Mouse (Mus musculus) thymus, adult 18-20 months (tissue): ENCODE measurements around the gene Serpinf2.
"Not testable (repeated sequence)": the region's sequence is repeated elsewhere in the genome, so short reads cannot be mapped to it uniquely, and the experiment has no call there.

Experiments
- DNase-seq, 2 experiments: peaks; one replicate each; pipeline ENCODE4 v3.0.0; 2022; ENCODE audit warnings: mixed read lengths in 2 of 2

The Serpinf2 gene

GRCm38 (mm10) chr11:75424459-75424858 lies 14.9 kb downstream of the Serpinf2 start:
- DNase-seq = no peak

DNA sequence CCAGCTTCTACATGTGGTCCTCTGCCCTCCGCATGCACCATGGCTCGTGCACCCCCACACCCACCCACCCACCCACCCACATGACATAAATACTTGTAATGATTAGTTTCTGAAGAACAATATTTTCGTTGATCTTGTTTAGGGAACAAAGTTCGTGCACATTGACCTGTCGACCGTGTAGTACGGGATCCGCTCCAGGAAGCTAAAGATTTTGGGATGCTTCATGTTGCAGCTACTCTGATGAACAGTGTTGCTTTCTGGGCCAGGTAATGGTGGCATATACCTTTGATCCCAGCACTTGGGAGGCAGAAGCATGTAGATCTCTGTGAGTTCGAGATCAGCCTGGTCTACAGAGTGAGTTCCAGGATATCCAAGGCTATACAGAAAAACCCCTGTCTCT lies 15.4 kb downstream of the Serpinf2 start:
- DNase-seq = no peak

DNA sequence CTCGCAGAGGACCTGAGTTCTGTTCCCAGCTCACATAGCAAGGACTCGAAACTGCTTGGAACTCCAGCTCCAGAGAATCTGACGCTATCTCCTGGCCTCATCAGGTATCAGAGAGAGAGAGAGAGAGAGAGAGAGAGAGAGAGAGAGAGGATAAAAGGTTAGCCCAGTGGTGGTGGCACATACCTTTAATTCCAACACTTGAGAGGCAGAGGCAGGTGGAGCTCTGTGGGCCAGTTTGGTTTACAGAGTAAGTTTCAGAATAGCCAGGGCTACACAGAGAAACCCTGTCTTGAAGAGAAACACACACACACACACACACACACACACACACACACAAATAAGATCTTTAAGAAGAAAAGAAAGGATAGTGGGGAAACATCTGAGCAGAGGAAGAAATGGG lies 16.3 kb downstream of the Serpinf2 start:
- DNase-seq = no peak

DNA sequence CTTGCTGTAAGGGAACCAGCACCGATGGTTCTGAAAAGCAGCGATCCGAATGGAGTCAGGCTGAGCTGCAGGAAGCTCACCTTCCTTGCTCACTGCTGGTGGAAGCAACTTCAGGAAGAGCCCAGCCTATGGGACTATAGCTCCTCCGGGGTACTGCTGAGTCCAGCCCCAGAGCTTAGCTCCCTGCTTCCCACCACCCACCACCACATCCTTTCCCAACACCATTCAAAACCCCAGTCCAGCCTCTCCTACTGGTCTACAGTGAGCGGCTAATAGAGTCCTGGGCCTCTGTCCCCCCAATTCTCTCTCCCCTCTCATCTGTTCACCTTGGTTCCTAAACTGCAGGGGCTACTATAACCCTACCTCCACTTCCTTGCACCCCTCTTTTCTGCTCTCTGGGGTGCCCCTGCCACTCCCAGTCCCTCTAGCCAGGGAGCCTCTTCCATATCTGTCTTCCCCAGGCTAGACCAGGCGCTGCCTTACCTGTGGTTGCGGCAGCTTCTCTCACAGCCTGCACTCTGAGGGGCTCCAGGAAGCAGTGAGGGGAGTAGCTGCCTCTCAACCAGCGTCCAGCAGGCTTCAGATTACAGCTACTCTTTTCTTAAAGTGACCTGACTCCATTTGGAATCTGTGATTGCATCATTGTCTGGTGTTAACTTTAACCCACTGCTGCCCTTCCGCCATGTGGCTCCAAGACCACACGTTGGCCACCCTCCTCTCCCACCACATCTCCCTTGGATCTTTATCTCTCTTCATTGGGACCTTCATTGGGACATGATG lies 17.2 kb downstream of the Serpinf2 start, which contains the start of gene Serpinf1:
Serpinf1 (minus strand) TSS at position 689 of the 780 bp plus-strand sequence.
- DNase-seq = no peak

DNA sequence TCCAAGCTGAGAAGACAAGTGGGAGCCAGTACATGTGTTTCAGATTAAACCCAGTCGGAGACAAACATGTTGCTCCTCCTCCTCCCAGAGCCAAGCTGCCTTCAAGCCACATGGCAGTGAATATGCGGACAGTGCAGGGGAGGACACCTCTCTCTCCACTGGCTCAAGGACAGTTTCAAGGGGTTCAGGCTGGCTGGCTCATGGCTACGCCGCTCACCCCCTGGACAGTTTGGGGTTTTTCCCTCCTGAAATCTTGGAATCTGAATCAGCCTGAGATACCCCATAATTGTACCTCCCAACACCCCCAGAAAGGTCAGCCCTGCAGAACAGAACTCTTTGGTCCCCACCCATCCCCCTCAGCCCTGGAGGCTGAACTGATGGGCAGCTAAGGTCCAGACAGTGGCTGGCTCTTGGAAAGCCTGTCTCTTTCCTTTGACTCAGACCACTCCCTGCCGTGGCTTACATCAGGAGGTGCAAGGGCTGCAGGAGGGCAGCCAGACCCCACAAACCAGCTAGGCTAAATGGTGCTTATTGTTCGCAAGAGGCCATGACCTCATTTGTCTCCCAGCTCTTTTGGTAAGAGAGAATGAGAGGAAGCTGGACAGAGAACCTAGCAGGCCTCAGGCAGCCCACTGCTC lies 17.9 kb downstream of the Serpinf2 start:
- no peak for DNase-seq

DNA sequence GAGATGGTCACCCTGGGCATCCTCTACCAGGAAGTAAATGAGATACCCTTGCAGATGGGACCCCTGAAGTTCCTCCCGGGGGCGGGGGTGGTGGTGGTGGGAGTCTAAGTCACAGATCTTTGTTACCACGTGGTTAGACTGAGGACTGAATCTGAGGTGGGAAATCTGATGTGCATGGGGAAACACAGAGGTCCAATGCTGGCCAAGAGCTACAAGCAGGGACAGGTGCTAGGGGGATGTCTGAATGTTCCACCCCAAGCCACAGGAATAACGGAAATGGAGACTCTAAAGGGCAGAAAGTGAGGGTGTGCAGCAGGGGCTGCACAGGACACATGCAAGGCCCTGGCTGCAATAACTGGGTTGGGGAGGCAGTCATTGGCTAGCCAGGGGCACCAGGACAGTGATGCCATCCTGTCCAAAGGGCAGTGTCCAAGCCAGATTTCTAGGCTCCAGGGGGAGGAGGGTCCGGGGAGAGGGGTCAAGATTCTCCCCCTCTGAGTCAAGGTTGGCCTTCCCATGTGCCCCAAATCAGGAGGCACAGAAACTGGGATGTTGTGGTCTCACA lies 18.5 kb downstream of the Serpinf2 start:
- no peak for DNase-seq

GRCm38 (mm10) chr11:75420037-75420436 lies 19.4 kb downstream of the Serpinf2 start:
- DNase-seq = no peak

- DNase-seq = no peak
These were observed 23.4 kb downstream of the Serpinf2 start for GRCm38 (mm10) chr11:75415994-75416393.

DNA sequence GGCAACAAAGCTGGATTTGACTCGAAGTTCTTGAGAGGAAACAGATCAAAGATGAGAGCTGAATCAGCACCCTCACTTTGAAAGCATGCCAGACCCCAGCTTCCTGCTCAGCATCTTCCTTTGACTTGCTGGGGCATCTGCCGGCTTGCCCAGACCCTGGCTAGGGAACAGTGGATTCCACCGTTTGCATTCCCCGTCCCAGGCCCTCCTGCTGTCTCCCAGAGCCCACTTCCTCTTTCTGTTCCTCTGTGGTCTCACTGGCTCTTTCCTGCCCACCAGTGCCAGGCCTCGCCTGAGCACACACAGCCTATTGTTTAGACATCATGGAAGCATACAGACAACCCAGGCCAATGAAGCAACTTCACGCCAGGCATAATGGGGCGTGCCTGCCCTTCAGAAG lies 24.3 kb downstream of the Serpinf2 start:
- DNase-seq = no peak

DNA sequence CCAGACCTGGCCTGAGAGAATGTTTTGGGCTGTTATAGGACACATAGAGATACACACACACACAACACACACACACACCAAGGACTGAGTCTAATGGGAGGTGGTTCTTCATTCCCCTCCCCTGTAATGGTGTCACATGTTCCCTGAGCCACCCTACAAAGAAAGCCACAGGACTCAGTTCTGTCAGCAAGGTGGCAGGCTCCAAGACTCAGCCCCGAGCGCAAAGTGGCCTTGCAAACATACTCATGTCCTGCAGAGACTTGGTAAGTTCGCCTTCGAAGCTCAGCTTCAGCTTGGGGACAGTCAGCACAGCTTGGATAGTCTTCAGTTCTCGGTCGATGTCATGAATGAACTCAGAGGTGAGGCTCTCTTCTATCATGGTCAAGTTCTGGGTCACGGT lies 28.8 kb downstream of the Serpinf2 start:
- DNase-seq = peak in 1 of 2 experiments; percentile 38

DNA sequence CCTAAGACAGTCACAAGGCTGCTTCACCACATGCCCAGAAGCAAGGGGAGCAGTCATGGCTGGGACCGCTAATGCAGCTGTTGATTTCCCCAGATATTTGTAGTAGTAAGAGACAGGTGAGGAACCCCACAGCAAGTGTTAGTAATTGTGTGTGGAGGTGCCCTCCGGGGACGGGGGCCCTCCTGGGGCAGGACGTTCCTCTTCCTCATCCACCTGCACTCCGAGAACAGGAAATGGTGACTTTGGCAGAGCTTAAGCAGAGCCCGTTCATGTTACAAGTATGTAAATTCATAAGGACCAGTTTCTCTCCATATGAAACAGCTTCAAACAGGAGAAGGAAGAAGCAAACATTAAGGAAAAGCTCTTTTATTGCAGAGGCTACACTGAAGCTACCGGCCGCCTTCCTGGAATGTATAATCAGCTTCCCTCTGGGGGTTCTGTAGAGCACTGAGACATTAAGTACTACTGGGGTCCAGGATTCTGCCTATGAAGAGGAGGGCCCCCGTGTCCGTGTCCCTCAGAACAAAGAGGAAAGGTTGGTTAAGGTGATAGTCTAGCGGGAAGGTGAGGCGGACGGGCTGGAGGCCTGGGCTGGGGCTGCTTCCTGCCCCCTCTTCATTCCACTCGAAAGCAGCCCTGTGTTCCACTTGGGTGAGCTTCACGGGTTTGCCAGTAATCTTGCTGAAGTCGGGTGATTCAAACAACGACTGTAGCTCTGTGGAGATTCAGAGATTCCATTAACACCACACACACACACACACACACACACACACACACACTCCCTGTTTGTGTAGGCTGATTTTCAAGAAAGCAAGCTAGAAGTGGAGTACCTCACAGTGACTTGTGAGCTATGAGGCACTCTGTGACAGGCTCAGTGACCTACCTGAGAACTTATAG lies 29.5 kb downstream of the Serpinf2 start:
- DNase-seq = peak; percentile 42 to 60

- DNase-seq = peak; percentile 32 to 48
These were observed 32.5 kb downstream of the Serpinf2 start for GRCm38 (mm10) chr11:75406865-75407264.

- no peak for DNase-seq
These were observed 33.3 kb downstream of the Serpinf2 start for GRCm38 (mm10) chr11:75406104-75406503.

GRCm38 (mm10) chr11:75404801-75405200 lies 34.6 kb downstream of the Serpinf2 start:
- no peak for DNase-seq

DNA sequence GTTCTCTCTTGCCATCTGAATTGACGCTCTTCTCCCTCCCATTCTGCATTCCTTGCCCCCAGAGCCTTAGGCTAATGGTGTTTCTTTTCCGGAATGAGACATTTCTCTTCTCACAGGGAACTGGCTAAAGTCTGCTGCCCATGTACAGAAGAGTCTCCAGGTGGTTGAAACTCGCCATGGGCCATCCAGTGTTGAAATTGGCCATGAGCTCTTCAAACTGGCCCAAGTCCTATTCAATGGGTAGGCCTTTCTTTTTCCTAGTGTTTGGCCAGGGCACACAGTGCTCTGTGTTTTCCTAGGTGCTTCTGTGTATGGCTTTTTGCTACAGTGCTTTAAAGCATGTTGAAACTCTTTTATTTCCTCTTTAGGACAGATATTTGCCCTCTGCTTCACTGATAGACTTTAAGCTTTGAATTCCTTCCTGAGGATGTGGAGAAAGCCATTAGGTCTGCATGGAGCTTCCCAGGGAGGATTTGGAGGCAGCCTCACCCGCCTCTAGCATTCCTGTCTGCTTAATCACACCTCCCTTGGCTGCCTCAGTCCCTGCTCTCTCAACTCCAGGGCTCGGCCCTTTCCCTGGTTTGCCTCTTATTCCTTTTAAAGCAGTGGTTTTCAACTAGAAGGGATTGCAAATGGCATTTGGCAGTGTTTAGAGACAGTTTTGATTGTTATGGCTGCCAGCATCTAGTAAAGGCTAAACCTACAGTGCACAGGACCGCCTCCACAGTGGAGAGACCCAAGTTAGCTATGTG lies 35.9 kb downstream of the Serpinf2 start:
- DNase-seq = no peak

GRCm38 (mm10) chr11:75402271-75402690 lies 37.1 kb downstream of the Serpinf2 start:
- no peak for DNase-seq

DNA sequence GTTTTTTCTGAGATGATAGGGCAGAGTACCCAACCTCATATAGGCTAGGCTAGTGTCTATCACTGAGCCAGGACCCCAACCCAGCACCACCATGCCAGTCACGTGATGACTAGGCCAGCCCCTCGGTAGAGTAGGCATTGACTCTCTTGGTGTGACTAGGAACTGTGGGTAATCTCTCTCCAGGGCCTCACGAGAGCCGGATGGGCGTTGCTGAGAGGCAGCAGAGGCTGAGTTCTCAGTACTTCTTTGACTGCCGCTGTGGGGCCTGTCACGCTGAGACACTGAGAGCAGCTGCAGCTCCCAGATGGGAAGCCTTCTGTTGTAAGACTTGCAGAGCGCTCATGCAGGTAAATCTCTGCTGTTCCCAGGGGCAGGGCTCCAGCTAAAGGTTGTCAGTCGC lies 39.3 kb downstream of the Serpinf2 start:
- no peak for DNase-seq

- DNase-seq = no peak
These were observed 40.0 kb downstream of the Serpinf2 start for GRCm38 (mm10) chr11:75399411-75399841.

GRCm38 (mm10) chr11:75397452-75397851 lies 41.9 kb downstream of the Serpinf2 start:
- no peak for DNase-seq

GRCm38 (mm10) chr11:75395611-75396010 lies 43.8 kb downstream of the Serpinf2 start:
- no peak for DNase-seq

DNA sequence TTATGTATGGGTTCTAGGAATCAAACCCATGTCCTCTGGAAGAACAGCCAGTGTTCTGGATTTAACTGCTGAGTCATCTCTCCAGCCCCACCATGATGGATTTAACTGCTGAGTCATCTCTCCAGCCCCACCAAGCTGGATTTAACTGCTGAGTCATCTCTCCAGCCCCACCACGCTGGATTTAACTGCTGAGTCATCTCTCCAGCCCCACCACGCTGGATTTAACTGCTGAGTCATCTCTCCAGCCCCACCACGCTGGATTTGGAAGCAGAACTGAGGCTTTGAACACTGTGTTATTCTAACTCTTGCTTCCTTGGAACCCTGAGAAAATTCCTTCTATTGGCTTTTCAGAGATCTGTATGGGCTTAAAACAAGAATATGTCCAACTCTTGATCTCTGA lies 55.9 kb downstream of the Serpinf2 start:
- not testable (repeated sequence) for DNase-seq
